Mouse (Mus musculus) activated CD4-positive, CD25-positive, alpha-beta regulatory T cell, adult 4 months (primary cell): ENCODE data around the gene Stx6. TPM values are rescaled to one million over a fixed set of nuclear protein-coding genes. Genes with fewer than 3 reads are reported as not detected.

Source experiments
- ATAC-seq: one replicate; pipeline ENCODE4 v1.8.0; 2017
- polyA plus RNA-seq, 2 experiments: library from polyadenylated mRNA; unstranded; fragments of 100-300 nt; shearing (Covaris generic); gene quantifications; one replicate each; pipeline ENCODE4 v1.2.1; 2017

Gene Stx6
- polyA plus RNA-seq, 2 experiments from 2014 or later = 49.7 to 56.1 TPM

DNA sequence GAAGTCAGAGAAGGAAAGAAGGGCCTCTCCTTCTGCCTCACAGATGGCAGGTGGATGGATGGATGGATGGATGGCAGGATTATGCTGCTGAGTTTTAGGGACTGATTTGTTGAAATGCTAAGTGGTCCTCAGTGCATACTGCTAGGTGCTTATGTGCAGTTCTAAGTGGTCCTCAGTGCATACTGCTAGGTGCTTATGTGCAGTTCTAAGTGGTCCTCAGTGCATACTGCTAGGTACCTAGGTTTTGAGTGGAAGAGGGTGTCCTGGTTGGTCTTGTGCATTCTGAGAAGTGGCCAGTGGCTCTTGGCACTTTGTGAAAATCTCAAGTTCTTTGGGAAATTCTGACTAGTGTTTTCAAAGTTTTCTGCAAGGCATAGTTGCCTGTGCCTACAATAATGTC is 11.4 kb downstream of the Stx6 start:
- no peak for ATAC-seq

DNA sequence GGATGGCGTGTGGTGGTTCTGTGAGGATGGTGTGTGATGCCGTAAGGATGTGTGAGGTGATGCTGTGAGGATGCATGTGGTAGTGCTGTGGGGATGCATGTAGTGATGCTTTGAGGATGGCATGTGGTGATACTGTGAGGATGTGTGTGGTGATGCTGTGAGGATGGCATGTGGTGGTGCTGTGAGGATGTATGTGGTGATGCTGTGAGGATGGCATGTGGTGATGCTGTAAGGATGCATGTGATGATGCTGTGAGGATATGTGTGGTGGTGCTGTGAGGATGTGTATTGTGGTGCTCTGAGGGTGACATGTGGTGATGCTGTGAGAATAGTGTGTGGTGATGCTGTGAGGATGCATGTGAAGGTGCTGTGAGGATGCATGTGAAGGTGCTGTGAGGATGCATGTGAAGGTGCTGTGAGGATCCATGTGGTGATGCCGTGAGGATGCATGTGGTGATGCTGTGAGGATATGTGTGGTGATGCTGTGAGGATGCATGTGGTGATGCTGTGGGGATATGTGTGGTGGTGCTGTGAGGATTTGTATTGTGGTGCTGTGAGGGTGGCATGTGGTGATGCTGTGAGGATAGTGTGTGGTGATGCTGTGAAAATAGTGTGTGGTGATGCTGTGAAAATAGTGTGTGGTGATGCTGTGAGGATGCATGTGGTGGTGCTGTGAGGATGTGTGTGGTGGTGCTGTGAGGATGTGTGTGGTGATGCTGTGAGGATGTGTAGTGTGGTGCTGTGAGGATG is 14.6 kb downstream of the Stx6 start:
- peak; percentile 57 for ATAC-seq

DNA sequence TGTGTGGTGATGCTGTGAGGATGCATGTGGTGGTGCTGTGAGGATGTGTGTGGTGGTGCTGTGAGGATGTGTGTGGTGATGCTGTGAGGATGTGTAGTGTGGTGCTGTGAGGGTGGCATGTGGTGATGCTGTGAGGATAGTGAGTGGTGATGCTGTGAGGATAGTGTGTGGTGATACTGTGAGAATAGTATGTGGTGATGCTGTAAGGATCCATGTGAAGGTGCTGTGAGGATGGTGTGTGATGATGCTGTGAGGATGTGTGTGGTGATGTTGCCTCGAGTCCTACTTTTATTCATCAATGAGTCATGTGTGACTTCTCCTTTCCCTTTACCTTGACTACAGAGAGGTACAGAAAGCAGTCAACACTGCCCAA is 15.1 kb downstream of the Stx6 start:
- ATAC-seq = peak; percentile 67

DNA sequence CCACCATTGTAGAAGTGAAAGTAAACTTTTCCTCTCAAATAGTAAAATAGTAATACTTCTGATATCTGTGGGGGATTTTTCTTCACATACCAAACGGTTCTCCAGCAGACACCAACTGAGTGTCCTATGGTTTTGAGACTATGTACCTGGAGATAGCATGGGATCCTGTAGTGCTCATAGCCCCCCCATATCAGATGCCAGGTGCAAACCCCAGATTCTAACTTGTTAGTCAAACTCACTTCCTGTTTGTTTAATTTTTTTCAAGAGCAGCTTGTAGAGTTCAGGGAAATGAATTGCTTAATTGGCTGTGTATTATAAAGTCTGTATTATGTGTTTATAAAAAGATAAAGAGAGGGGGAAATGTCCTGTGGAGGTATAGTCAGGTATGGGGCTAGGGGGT is 15.9 kb downstream of the Stx6 start:
- ATAC-seq = peak; percentile 41

DNA sequence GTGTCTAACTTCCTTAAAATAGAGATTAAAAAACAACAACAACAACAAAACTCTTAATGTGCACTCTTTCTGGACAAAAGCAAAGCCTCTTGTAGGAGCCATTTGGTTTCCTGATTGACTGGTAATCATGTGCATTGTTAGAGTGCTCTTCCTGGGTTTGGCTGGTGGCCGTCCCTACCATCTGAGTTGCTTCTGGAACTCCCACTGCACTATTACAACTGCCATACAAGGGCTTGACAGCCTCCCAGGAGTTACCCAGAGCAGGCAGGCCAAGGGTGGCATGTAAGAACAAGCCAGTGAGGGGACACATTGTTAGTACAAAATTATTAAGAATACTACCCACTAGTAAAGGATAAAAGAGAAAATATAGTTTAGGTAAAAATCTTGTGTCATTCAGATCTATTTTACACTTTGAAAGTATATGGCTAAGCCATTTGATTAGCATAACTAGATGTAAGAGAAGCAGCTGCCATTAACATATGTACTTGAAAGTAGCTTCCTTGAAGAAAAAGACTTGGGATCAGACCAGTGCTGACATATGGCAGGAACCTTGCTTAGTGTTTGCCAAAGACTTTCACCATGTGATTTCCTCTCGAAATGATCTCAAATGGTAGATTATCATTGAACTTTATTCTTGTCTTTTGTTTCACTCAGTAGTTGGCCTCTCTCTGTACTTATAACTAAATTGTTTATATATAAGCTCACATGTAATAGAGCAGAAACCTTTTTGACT is 19.8 kb downstream of the Stx6 start:
- no peak for ATAC-seq

DNA sequence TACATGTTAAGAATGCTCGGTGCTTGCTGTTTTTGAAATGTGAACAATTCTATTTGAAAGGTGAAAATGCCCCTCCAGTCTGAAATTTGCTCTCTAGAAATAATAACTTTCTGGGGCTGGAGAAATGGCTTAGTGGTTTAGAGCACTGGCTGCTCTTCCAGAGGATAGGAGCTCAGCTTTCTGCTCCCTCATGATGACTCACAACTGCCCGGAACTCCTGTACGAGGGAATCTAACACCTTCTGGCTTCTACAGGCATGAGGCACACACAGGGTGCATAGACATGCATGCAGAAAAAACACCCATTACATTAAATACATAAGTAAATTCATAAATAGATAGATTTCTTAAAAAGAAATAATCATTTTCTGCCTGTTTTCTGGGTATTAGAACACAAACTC is 25.7 kb downstream of the Stx6 start:
- no peak for ATAC-seq

DNA sequence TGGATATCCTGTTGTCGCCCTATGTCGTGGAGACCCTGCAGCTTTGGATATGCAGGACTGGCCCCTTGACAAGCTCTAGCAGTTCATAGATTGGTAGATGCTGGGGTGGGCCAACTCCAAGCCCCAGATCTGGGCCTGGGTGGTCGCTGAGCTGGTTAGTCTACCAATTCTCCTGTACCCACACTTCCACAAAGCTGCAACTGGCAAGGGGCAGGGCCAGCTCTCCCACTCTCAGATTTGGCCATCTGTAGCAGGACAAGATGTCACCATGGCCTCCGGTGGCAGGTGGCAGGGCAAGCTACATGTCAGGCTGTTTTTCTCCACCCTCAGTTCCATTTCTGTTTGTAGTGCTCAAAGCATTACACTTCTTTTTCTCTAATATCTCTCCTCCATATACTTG is 30.1 kb downstream of the Stx6 start:
- ATAC-seq = no peak

DNA sequence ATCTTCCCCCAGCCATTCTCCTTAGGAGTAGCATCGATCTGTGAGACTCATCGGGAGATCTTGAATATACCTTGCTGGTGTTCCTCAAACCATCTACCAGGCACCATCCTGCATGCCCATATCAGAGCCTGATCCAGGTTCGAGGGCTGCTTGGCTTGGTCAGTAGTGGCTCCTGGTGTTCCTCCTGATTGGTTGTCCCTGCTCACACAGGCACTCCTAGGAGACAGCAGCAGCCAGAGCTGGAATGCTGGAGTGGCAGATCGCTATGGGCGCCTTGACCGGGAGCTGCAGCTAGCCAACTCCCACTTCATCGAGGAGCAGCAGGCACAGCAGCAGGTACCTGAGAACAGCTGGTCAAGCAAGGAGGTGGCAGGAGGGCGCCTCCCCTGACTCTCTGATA is 32.7 kb downstream of the Stx6 start:
- ATAC-seq = no peak

DNA sequence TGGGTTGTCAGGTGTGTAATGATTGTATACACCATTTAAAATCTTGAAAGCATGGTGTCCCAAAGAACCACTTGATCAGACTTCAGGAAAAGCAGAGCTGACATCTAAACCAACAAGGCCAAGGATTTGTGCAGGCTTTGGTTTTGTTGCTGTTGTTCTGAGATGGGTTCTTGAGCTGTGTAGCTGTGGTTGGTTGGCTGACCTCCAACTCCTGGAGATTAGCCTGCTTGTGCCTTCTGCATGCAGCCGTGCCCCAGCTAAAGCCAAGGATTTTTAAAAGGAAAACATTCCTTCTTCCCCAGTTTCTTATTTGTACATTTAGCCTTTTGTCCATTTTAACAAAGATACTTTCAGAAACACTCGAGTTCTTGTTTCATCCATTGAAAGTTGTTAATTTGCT is 33.2 kb downstream of the Stx6 start:
- ATAC-seq = no peak

DNA sequence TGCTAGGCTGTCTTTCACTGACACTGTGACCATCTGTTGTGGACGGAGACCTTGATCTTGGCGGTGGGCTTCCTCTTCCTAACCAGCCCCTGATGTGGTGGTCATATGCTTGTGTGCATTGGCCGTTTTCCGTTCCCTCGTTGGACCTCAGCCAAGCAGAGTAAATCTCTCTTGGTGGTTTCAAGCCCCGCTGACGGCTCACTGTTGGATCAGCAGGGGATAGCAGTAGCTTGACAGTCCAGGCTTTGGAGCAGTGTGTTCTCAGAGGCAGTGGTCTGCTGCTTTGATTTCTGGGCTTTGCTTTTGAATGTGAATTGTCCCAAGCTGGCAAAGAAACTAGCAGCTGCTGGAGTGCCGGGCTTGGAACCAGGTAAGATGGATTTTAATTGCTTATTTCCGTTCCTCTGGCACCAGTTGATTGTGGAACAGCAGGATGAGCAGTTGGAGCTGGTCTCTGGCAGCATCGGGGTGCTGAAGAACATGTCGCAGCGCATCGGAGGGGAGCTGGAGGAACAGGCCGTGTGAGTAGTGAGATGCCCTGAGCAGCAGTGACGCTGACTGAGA is 34.4 kb downstream of the Stx6 start:
- ATAC-seq = no peak

DNA sequence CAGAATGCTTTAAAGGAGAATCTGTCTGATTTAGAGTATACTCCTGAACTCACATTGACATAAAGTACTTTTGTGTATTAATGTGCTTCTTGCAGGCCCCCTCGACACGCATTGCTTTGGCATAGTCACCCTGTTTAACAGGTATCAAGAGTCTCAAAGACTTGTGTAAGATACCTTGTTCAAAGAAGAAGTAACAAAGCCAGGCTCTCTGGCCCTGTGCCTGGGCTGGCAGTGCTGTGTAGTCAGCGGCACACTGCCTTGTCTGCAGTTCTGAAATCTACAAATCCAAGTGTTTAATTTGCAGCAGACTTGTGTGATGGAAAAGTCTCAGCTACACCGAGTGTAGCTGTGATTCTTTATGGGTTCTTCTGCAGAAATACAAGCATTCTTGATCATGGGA is 38.2 kb downstream of the Stx6 start:
- no peak for ATAC-seq

DNA sequence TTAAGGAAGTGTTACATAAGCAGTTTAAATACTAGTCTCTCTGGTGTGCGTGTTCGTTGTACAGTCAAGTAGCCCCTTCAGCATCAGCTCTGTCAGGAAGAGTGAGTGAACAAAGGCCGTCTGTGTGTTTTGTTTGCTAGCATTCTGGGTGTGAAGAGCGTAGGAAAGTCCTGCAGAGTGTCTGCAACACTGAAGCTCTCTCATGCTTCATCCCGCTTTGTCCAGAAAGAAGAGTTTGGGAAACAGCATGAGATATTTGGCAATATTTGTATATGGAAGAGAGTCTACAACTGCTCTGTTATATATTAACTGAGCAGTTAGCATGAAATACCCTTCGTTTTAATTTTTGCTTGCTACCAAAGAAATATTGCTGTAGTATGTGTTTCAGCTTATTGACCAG is 41.0 kb downstream of the Stx6 start:
- no peak for ATAC-seq

DNA sequence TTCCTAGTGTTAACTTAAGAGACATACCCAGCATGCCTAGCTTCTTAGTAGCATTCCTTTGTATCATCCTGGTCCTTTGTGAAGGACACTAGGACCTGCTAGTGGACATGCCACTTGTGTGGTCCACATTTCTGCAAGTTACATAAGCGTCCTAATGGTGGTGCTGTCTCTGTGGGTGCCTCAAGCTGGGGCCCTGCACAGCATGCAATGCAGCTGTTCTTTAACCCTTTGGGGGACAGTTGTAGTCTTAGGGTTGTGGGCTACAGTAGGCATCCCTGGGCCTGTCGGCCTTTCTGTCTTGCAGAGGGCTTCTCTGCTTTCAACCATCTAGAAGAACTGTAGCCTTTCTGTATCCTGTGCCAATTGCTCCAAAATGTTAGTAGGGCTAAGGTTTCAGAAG is 42.5 kb downstream of the Stx6 start:
- no peak for ATAC-seq

DNA sequence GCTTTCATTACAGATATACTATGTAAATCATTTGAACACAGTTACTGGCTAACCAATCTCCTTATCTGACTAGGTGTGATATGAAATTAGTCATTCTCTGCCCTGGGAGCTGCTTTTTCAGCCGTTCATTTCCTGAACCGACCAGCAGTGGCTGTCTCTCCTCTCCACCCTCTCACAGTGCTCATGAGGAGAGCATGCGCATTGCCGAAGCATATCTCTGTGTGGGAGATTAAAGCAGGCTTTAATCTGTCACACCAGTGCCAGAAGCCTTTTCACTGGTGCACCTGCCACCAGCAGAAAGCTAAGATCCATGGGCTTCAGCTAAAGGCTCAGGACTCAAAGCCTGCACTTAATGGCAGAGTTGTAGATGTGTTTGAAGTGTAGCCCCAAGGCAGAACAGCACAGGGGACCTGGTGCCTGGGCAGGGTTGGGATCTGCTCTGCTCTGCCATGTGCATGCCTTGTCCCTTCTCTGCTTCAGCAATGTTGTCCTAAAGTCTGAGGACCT is 42.9 kb downstream of the Stx6 start:
- ATAC-seq = peak; percentile 99

DNA sequence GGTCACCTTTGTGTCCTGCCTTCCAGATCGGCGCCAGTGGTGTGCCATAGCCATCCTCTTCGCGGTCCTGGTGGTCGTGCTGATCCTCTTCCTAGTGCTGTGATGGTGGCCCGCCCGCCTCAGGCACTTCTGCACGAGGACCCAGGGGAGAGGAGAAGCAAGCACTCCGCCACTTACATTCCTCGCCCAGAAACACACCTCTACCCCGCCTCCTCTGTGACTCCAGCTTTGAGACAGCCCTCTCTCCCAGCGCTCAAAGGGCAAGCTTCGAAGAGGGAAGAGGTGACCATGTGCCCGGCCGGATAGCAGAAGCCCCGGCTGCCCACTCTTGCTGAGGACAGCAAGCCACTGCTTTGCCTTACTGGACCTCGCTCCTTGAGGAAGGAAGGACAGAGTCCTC is 43.4 kb downstream of the Stx6 start:
- ATAC-seq = no peak

DNA sequence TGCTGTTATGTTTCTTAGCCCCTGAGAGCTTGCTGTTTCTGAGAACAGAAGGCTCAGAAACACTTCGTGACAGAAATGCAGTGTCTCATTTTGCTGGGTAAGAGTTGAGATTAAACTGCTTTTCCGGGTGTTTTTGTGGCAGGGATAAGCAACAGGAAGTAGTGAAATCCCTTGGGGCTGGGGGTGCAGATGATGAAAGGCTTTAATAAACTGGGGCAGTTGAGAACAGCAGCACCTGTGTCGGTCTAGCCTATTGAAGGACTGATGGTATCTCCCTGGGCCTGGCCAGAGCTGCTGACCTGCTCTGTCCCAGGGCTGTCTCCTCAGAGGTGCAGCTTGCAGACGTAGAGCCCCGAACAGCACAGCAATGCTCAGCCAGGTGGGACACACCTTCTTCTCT is 44.0 kb downstream of the Stx6 start:
- no peak for ATAC-seq

DNA sequence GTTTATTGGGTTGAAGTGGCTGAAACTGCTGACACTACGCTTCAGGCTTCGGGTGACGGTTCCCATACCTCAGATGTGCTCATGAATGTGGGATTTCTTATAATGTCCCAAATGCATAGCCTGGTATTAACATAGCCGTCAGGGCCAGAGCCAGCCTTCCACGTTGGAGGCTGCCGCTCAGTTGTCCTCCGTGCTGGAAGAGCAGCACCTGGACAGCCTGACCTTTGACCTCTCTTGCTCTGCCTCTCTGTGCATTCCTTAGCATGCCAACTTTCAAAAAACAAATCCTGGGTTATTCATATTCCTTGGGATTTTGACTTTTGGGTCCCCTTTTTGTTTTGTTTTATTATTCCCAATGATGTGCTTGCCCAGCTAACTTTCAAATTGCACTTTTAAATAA is 44.6 kb downstream of the Stx6 start:
- no peak for ATAC-seq

DNA sequence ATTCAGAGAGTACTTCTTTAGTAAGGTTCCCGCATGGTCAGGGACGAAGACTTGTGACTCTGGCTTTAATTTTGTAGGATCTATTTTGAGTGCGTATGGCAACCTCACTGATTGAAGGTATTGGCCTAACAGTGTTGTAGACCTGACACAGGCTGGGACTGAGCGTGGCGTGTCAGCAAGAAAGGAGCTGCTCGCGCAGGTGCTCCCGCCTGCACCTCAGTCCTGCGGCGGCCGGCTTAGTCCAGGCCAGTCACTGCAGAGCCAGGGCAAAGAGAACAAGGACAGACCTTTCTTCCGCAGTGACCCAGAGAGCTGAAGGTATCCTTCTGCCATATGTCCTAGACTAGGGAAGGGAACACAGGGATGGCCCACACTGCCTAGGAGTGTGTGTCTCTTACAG is 45.4 kb downstream of the Stx6 start:
- ATAC-seq = no peak

DNA sequence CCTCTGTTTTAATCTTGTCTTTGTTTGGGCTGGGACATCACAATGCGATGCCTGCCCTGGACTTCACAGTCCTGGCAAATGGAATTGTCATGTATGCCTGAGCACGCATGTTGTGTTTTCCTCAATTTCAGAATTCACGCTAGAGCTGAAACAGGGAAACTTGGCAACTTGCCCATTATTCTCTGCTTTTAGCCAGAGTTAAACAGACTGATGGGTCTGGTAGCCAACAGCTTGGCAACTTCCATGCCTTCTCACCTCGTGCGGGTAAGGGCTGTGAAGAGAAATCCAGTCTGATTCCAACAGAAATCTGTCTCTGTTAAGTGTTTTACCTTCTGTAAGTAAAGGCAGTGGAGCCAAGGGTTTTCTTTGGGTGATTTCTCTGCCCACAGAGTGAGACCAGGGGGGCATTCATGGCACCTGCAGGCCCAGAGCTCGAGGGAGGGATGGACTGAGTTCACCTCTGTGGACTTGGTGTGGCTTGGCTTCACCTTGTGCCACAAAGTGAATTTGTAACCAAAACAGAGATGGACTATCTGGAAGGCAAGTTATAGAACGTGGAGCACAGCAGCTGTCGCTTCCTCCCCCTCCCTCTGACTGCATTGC is 46.1 kb downstream of the Stx6 start:
- no peak for ATAC-seq

DNA sequence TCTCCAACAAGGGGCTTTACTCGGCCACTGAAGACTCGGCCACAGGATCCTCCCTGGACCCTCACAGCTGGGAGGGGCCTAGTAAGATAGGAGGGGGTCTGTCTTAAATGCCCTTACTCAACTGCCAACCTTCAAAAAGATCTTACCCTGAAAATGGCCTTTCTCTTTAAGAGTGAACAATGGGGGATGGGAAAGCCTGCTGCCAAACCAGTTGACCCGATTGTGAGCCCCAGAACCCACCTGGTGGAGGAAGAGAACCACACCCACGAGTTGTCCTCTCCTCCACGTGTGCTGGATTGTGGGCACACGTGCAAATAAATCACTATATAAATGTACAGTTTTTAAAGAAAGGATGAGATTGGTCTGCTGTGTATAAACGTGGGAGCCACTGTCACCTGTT is 46.8 kb downstream of the Stx6 start:
- no peak for ATAC-seq

DNA sequence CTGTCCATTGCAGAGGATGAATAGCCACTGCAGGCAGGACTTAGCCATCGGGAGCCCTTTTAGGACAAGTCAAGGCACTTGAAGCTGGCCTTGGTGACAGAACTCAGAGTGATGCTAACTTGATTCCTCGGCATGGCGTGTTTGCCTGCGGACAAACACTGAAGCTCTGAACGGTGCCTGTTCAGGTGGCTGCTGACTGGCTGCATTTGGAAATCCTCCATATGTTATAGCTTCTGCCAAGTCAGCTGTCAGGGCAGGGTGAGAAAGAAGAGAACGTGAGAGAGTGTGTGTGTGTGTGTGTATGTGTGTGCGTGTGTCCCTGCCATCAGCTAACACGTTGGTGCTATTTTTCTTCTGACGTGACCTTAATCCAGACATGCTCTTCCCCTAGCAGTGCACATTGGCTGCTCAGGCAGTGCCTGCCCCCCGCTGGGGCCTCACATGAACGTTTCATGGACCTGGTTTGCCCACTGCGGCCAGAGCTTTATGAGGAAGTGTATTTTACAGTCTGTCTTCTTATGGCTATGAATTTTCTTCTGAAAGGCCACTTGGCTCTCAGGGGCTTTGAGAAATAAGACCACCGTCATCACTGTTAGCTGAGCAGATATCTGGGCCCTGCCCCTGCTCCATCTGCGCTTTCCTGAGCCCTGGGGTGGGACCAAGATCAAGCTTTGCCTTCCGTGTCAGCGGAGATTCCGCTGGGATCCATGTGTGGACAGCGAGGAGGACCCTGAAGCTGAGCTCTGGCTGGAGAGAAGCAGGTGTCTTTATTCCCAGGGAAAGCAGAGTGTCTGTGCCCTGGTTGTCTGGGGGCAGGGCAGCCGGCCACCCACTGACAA is 47.5 kb downstream of the Stx6 start:
- ATAC-seq = no peak

DNA sequence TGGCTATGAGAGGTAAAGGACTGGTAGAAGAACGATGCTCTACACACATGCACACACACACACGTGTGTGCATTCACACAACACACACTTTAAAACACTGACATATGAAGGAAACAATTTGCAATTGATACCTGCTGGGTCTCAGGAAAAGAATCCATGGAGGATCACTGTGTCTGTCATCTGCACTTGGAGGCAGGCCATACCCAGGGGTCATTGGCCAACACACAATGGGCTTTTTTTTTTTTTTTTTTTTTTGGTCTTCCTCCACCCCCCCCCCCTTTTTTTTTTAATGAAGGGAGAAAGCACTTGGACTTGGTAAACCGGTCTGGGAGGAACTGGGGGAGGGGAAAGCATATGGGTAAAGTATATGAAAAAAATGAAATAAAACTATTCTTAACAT is 49.3 kb downstream of the Stx6 start:
- ATAC-seq = no peak
